Mouse (Mus musculus) v-Abl transformed pro-B cells (cell line): Measurements from ENCODE around the gene Def8.

Experiments
- in situ Hi-C, 2 experiments: fragments of 400-800 bp; cut with MboI; formaldehyde crosslinking; loops; one replicate each; pipeline ENCODE4 v1.15.1; 2025; ENCODE audit not compliant: unreplicated experiment in 2 of 2

Gene Def8

DNA sequence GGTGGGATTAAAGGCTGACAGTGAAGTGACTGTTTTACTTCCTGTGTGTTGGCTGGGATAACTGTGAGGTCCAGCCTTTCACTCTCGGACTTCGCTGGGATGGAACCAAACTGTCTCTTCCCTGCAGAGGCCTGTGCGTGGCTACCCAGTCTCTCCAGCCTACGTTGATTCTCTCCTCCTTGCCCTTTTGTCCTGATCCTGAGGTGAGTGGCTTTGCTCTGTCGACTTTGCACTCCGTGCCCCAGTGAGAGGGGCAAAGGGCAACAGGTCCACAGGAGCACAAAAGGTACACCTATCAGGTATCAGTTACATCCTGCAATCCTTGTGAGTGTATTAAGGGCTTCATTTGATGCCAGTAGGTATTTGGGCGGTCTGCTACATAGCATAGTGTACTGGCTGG, at the start of gene Def8:
Gene Def8, plus strand, starts transcription at position 87 of the 400 bp plus-strand sequence.
- in situ Hi-C loops: loop anchor here in 1 of 2 experiments (10.0 kb wide), 1 partner anchor 59 kb away; no protein-coding TSS in a partner anchor

- in situ Hi-C loops: no loop called here
Measured at GRCm38 (mm10) chr8:123374239-123374578, 49.1 kb upstream of the Def8 start.

GRCm38 (mm10) chr8:123375701-123376100, 47.6 kb upstream of the Def8 start:
- in situ Hi-C loops: no loop called here

GRCm38 (mm10) chr8:123376106-123376505, 47.2 kb upstream of the Def8 start:
- in situ Hi-C loops: no loop called here

GRCm38 (mm10) chr8:123381711-123382110, 41.6 kb upstream of the Def8 start:
- in situ Hi-C loops: loop anchor here (5.0 kb wide), 1 partner anchor 36 kb away; no protein-coding TSS in a partner anchor

- in situ Hi-C loops: loop anchor here (5.0 kb wide), 1 partner anchor 35 kb away; no protein-coding TSS in a partner anchor
Measured at GRCm38 (mm10) chr8:123382516-123382915, 40.8 kb upstream of the Def8 start.

DNA sequence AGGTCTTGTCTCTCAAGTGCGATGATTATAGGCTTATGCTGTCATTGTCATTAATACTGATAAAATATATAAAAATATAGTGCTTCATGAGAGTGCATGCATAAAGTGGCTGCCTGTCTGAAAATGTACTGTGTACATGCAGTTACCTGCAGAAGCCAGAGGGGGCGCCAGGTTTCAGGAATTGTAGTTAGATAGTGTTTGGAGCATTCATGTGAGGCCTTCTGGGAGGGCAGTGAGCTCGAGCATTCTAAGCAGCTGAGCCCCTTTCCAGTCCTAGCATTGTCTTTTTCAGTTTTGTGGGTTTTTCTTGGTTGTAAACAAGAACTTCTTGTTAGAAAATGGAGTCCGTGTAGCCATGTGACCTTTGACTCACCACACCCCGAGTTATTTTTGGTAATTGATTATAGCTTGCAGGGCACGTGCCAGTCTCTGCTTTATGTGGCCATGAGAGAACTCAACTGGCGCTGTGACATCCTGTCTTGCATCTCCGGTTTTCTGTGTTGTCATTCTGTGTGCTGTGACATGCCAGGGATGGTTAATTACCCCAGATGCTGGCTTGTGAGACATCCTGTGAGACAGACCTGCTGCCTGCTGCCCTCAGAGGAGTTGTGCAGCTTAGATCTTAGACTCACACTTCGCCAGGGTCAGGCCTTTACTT, 38.3 kb upstream of the Def8 start:
- in situ Hi-C loops: loop anchor here (5.0 kb wide), 1 partner anchor 32 kb away; no protein-coding TSS in a partner anchor

GRCm38 (mm10) chr8:123387041-123387440, 36.3 kb upstream of the Def8 start:
- in situ Hi-C loops: no loop called here

DNA sequence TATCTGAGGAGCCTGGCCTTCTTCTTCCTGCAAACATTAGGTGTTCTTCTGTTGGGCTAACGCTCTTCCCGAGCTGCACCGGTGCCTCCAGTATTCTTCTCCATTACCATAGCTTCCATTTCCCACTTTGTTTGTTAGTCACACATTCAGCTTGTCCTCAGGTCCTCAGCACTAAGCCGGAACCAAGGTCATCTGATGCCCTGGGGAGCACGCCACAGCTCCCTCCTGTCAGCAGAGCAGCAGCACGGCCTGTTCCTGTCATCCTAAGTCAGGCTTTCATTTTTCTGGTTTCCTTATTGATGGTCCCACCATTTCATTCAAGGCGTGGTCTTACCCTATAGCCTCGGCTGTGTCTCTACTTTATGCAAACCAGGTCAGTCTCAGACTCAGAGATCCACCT, 35.5 kb upstream of the Def8 start:
- in situ Hi-C loops: no loop called here

GRCm38 (mm10) chr8:123389026-123389425, 34.3 kb upstream of the Def8 start:
- in situ Hi-C loops: no loop called here

DNA sequence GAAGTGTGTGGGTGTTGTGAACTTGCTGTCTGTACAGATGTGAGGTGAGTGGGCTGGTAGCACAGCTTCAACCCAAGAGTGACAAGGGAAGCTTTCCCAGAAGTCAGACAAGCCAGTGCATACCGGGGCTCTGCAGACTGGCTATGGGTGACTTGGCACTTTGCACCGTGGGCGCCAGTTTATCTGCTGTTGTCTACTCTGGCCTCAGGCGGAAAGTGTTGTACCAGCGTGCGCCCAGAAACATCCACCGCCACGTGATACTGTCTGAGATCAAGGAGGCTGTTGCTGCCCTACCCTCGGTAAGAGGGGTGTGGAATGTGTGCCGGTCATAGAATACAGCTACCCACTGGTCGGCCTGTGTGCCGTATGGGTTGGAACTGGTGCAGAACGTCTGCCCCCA, 25.0 kb upstream of the Def8 start:
- in situ Hi-C loops: loop anchor here in 1 of 2 experiments (10.0 kb wide), 1 partner anchor 876 kb away; no protein-coding TSS in a partner anchor

DNA sequence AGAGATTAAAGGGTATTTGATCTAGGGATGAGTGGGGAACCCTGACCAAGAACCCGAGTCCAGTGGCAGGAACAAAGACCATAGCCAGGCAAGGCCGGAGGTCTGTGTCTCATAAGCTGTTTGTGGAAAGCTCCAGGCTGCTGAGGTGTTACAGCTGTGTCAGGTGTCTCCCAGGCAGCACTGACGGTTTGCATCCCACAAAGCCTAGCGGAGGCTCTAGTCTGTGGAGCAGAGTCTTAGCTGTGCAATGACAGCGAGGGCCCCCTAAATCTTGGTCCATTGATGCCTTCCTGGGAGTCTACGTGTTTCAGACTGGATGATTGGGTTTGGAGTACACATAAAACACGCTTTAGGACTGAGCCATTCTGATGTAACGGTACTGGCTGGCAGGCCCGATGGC, 21.4 kb upstream of the Def8 start:
- in situ Hi-C loops: no loop called here

DNA sequence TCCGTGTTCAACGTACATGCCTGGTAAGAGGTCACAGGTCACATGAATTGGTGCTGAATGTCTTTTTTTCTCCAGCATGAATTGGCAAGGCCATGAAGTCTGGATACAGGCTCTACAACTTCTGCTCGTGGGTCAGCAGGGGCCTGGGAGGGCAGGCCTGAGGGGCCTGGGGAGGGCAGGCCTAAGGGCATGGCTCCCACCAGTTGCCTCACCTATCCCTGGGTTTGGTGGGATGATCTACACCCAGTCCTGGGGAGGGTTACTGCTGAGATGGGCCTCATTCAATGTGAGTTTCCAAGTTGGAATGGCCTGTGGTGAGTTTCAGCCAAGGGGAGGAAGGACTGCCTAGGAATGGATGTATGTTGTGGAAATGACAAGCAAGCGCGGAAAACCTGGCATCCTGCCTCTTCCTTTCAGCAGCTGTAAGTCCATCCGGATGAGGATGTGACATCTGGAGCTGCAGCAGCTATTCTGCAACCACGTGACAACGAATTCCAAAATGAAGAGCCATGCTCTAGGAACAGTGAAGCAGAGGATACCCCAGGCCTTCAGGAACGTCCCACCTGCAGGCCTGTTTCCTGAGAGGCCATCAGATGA, 20.5 kb upstream of the Def8 start:
- in situ Hi-C loops: no loop called here

GRCm38 (mm10) chr8:123404521-123404920, 18.8 kb upstream of the Def8 start:
- in situ Hi-C loops: no loop called here

DNA sequence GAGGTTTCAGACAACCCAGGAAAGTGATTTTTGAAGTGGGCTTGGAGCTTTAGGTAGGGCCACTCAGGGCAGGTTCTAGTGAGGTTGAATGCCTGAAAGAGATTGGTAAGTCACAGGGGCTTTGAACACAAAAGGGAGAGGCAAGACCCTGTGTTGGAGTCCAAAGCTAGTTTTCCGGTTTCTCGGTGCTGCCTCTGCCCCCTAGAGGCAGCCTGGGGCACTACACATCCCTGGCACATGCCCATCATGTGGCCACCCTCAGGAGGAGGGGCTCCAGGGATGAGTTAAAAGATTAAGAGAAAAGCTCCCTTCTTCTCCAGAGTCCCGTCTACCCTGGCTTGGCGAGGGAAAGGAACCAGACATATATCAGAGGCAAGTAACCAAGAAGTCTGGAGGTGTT, 16.5 kb upstream of the Def8 start, which contains the start of gene Mc1r:
Gene Mc1r, plus strand, starts transcription at position 322 of the 400 bp plus-strand sequence.
- in situ Hi-C loops: no loop called here

DNA sequence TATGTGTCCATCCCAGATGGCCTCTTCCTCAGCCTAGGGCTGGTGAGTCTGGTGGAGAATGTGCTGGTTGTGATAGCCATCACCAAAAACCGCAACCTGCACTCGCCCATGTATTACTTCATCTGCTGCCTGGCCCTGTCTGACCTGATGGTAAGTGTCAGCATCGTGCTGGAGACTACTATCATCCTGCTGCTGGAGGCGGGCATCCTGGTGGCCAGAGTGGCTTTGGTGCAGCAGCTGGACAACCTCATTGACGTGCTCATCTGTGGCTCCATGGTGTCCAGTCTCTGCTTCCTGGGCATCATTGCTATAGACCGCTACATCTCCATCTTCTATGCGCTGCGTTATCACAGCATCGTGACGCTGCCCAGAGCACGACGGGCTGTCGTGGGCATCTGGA, 15.7 kb upstream of the Def8 start:
- in situ Hi-C loops: no loop called here

DNA sequence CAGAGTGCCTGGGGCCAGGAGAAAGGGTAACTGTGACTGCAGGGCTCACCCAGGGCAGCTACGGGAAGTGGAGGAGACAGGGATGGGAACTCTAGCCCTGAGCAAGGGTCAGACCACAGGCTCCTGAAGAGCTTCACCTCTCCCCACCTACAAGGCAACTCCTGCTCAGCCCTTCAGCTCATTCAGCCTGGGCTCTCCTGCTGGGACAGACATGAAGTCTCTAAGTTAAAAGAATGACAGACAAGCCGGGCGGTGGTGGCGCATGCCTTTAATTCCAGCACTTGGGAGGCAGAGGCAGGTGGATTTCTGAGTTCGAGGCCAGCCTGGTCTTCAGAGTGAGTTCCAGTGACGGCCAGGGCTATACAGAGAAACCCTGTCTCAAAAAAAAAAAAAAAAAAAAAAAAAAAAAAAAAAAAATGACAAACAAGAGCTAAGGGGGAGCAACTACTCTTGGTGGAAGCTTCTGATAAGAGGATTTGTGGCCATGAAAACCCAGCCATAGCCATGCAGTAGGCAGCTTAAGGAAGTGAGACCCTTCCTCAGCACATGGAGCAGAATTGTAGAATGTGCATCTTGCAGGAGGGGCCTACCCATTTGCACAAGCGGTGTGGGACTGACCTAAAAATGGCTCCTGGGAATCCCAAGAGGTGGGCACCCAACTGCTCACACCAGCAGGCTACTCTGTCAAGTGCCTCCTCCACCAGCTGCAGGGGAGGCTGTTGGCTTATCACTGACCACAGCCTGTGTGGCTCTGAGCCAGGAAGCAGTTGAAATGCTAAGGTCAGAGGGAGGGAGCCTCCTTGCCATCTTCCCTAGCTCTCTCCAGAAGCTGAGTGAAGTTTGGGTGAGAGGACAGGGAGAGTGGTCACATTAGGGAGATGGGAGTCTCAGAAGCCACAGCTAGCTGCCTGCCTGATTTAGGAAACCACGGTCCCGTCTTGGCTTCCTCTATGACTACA, 14.5 kb upstream of the Def8 start:
- in situ Hi-C loops: no loop called here

DNA sequence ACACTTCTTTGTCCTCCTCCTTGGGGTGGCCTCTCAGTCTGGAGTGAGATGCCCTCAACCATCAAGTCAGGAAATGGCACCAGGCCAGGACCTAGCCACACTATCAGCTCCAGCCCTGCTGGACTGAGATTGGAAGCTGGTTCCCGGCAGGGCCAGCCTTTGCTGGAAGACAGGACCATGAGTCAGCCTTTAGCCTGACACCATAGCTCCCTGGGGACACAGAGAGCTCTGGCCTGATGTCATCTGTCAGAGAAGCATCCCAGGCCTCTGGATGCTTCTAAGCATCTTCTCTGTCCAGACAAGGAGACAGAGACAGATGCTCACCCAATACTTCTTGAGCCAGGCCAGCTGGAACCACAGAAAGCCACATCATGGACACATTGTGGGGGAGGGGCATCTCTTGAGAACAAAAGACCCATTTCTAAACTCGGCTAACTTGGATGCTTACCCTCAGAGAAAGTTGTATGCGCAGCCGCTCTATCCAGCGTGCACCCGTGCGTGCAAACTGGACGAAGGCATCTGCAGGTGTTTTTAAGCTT, 13.2 kb upstream of the Def8 start:
- in situ Hi-C loops: no loop called here

DNA sequence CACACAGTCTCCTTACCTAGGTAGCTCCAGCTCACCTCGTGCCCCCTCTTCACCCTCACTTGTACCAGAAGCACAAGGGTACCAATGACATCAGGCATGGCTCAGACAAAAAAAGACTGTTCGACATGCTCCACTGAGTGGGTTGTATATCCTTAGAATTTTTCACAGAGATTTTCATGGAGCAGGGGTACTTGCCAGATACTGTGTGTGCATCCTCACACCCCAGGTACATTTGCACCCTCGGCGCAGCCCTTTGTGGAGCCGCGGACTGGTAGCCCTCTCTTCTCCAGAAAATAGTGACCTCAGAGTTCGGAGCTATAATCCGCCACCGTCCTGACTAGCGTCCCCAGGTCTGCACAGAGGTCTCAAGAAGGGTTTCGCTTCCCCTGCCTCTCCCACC, 12.5 kb upstream of the Def8 start:
- in situ Hi-C loops: no loop called here

GRCm38 (mm10) chr8:123411246-123411645, 12.1 kb upstream of the Def8 start, which contains the start of gene Tubb3:
Gene Tubb3 (plus strand): TSS chr8:123411424.
- in situ Hi-C loops: no loop called here
